Mouse (Mus musculus) right cerebral cortex, postnatal 25 days (tissue): ENCODE measurements around the gene Prpf19.

Experiments used
- DNase-seq: peaks from one replicate; pipeline ENCODE4 v3.0.0; 2022

Gene Prpf19

GRCm38 (mm10) chr19:10896849-10897248, 1.8 kb downstream of the Prpf19 start:
- no peak for DNase-seq

GRCm38 (mm10) chr19:10897491-10897890, 2.5 kb downstream of the Prpf19 start:
- no peak for DNase-seq

- no peak for DNase-seq
Measured at GRCm38 (mm10) chr19:10900315-10900714, 5.3 kb downstream of the Prpf19 start.

- no peak for DNase-seq
Measured at GRCm38 (mm10) chr19:10901046-10901445, 6.0 kb downstream of the Prpf19 start.

GRCm38 (mm10) chr19:10904512-10904911, 9.5 kb downstream of the Prpf19 start:
- no peak for DNase-seq

GRCm38 (mm10) chr19:10904927-10905727, 10.1 kb downstream of the Prpf19 start:
- DNase-seq = peak; percentile 50

- DNase-seq = no peak
Measured at GRCm38 (mm10) chr19:10905728-10906000, 10.6 kb downstream of the Prpf19 start.

- peak; percentile 48 for DNase-seq
Measured at GRCm38 (mm10) chr19:10907891-10908290, 12.9 kb downstream of the Prpf19 start.

- DNase-seq = no peak
Measured at GRCm38 (mm10) chr19:10909087-10909721, 14.2 kb downstream of the Prpf19 start.

GRCm38 (mm10) chr19:10914291-10914690, 19.3 kb downstream of the Prpf19 start:
- no peak for DNase-seq

GRCm38 (mm10) chr19:10914870-10915269, 19.8 kb downstream of the Prpf19 start:
- DNase-seq = no peak

- no peak for DNase-seq
Measured at GRCm38 (mm10) chr19:10916506-10916905, 21.5 kb downstream of the Prpf19 start.

- DNase-seq = no peak
Measured at GRCm38 (mm10) chr19:10918321-10918991, 23.4 kb downstream of the Prpf19 start.

GRCm38 (mm10) chr19:10920532-10920931, 25.5 kb downstream of the Prpf19 start, which contains the start of gene Zp1:
Zp1 (minus strand) TSS chr19:10920632.
- DNase-seq = no peak

GRCm38 (mm10) chr19:10921058-10921457, 26.0 kb downstream of the Prpf19 start:
- DNase-seq = no peak

- no peak for DNase-seq
Measured at GRCm38 (mm10) chr19:10924220-10924619, 29.2 kb downstream of the Prpf19 start.

GRCm38 (mm10) chr19:10926123-10926621, 31.1 kb downstream of the Prpf19 start:
- no peak for DNase-seq

GRCm38 (mm10) chr19:10926666-10927065, 31.6 kb downstream of the Prpf19 start:
- DNase-seq = no peak

GRCm38 (mm10) chr19:10930641-10931040, 35.6 kb downstream of the Prpf19 start:
- DNase-seq = no peak

- no peak for DNase-seq
Measured at GRCm38 (mm10) chr19:10935029-10935428, 40.0 kb downstream of the Prpf19 start.

GRCm38 (mm10) chr19:10936077-10936476, 41.0 kb downstream of the Prpf19 start:
- no peak for DNase-seq

- no peak for DNase-seq
Measured at GRCm38 (mm10) chr19:10937110-10937563, 42.1 kb downstream of the Prpf19 start, which contains the start of gene Ptgdr2. Ptgdr2 (plus strand) TSS chr19:10937160.

GRCm38 (mm10) chr19:10938771-10939170, 43.7 kb downstream of the Prpf19 start:
- no peak for DNase-seq
